Mouse (Mus musculus) brain, embryonic 14.5 days (tissue): ENCODE data around the gene Olfr679.

Experiments used
- CTCF ChIP-seq: fragments of 200-500 bp; IDR thresholded peaks from 2 replicates; pipeline ENCODE4 v1.5.1; 2012; ENCODE audit warnings: inconsistent platforms, mild to moderate bottlenecking, moderate library complexity, borderline replicate concordance; ENCODE audit not compliant: insufficient read depth, insufficient read length; ENCODE audit errors: extremely low read depth
- POLR2A ChIP-seq: fragments of 200-500 bp; IDR thresholded peaks from 2 replicates; pipeline ENCODE4 v1.6.1; 2012; ENCODE audit warnings: mild to moderate bottlenecking, inconsistent platforms, borderline replicate concordance; ENCODE audit not compliant: poor library complexity, insufficient read depth, insufficient read length, severe bottlenecking; ENCODE audit errors: extremely low read depth

DNA sequence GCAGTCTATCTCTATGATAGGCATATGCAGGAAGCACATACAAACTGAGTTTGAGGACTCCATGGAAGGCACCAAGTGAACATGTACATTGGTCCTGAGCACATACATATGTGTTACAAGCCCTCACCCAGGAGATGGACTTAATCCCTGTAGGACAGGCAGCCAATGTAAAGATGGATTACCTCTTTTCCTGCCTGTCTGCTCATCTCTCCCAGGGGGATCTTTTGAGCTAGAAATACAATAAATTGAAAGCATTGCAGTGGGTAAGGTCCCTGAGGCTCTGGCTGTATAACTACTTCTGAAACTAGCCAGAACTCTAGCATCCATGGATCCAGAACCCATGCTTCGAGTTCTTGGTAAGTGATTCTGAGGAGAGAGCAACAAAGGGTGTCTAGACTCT is at the start of gene Olfr679:
- TF ChIP-seq CTCF (no peak), POLR2A (no peak)
